Mouse (Mus musculus): Measurements from ENCODE around the gene Prss46.
"Not testable (repeated sequence)": the region's sequence is repeated elsewhere in the genome, so short reads cannot be mapped to it uniquely, and the experiment has no call there.

Gene Prss46

GRCm38 (mm10) chr9:110844206-110844605, at the start of gene Prss46:
TSS of gene Prss46 (plus strand) at chr9:110844506.
- no peak for DNase-seq (ENCODE audit: low read depth, low spot score)

- no peak for DNase-seq (ENCODE audit: low read depth, low spot score)
These were observed 47.3 kb upstream of the Prss46 start for GRCm38 (mm10) chr9:110797013-110797412.

GRCm38 (mm10) chr9:110797866-110798265, 46.4 kb upstream of the Prss46 start, which contains the start of gene Prss42:
TSS of gene Prss42 (plus strand) at chr9:110798166.
- DNase-seq (ENCODE audit: low read depth, low spot score), result no peak

GRCm38 (mm10) chr9:110800834-110801479, 43.3 kb upstream of the Prss46 start:
- DNase-seq (ENCODE audit: low read depth, low spot score), result no peak

GRCm38 (mm10) chr9:110803294-110803693, 41.0 kb upstream of the Prss46 start:
- DNase-seq (ENCODE audit: low read depth, low spot score), result no peak

GRCm38 (mm10) chr9:110810051-110810450, 34.3 kb upstream of the Prss46 start:
- DNase-seq (ENCODE audit: low read depth, low spot score), result no peak

GRCm38 (mm10) chr9:110813789-110814188, 30.5 kb upstream of the Prss46 start, which contains the start of gene Prss44:
TSS of gene Prss44 (plus strand) at chr9:110813994.
- no peak for DNase-seq (ENCODE audit: low read depth, low spot score)

- not testable (repeated sequence) for DNase-seq (ENCODE audit: low read depth, low spot score)
These were observed 23.8 kb upstream of the Prss46 start for GRCm38 (mm10) chr9:110820546-110820945.

GRCm38 (mm10) chr9:110821436-110821835, 22.9 kb upstream of the Prss46 start:
- DNase-seq (ENCODE audit: low read depth, low spot score), result no peak

- no peak for DNase-seq (ENCODE audit: low read depth, low spot score)
These were observed 18.9 kb upstream of the Prss46 start for GRCm38 (mm10) chr9:110825426-110825825.

GRCm38 (mm10) chr9:110825832-110826231, 18.5 kb upstream of the Prss46 start:
- peak; percentile 35 for DNase-seq (ENCODE audit: low read depth, low spot score)

GRCm38 (mm10) chr9:110826390-110826789, 17.9 kb upstream of the Prss46 start, which contains the start of gene Prss43:
TSS of gene Prss43 (plus strand) at chr9:110826690.
- DNase-seq (ENCODE audit: low read depth, low spot score), result no peak

- DNase-seq (ENCODE audit: low read depth, low spot score), result peak; percentile 43
These were observed 11.3 kb upstream of the Prss46 start for GRCm38 (mm10) chr9:110833021-110833420.

- DNase-seq (ENCODE audit: low read depth, low spot score), result no peak
These were observed 9.9 kb upstream of the Prss46 start, which contains the start of gene Prss45 for GRCm38 (mm10) chr9:110834411-110834810. TSS of gene Prss45 (plus strand) at chr9:110834588.

- DNase-seq (ENCODE audit: low read depth, low spot score), result no peak
These were observed 9.3 kb upstream of the Prss46 start for GRCm38 (mm10) chr9:110834961-110835360.

GRCm38 (mm10) chr9:110836112-110836511, 8.2 kb upstream of the Prss46 start:
- DNase-seq (ENCODE audit: low read depth, low spot score), result no peak

- DNase-seq (ENCODE audit: low read depth, low spot score), result no peak
These were observed 3.4 kb upstream of the Prss46 start for GRCm38 (mm10) chr9:110840905-110841304.

- DNase-seq (ENCODE audit: low read depth, low spot score), result no peak
These were observed 2.9 kb upstream of the Prss46 start for GRCm38 (mm10) chr9:110841438-110841837.

GRCm38 (mm10) chr9:110849162-110849561, 4.9 kb downstream of the Prss46 start:
- no peak for DNase-seq (ENCODE audit: low read depth, low spot score)

- no peak for DNase-seq (ENCODE audit: low read depth, low spot score)
These were observed 11.6 kb downstream of the Prss46 start for GRCm38 (mm10) chr9:110855903-110856302.

- DNase-seq (ENCODE audit: low read depth, low spot score), result no peak
These were observed 12.6 kb downstream of the Prss46 start for GRCm38 (mm10) chr9:110856920-110857319.

GRCm38 (mm10) chr9:110857781-110858472, 13.6 kb downstream of the Prss46 start, which contains the start of gene Prss50:
TSS of gene Prss50 (plus strand) at chr9:110857967.
- peak; percentile 48 for DNase-seq (ENCODE audit: low read depth, low spot score)

GRCm38 (mm10) chr9:110858523-110858922, 14.2 kb downstream of the Prss46 start:
- no peak for DNase-seq (ENCODE audit: low read depth, low spot score)
